Mouse (Mus musculus): ENCODE results near the gene Med4. TPM values are rescaled to one million over a fixed set of nuclear protein-coding genes. Genes with fewer than 3 reads are reported as not detected.

Gene Med4
- polyA plus RNA-seq, 1 experiment from 2014 or later: 105 TPM

DNA sequence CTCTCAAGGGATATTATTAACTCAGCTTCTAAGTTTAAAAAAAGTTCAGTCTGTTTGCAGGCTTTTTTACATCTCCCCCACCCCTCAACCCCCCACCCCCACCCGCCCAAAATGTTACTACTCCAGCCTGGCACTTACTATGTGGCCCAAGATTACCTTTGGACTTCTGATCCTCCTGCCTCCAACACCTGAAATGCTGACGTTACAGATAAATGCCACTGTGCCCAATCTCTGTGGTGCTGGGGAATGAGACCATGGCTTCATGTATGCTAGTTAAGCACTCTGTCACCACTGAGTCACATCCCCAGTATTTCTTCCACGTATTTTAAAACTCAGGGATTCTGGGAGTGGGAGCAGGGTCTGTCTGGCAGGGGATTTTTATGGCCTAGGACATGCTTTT, 40.5 kb downstream of the Med4 start:
- Histone ChIP-seq H3K4me2 (no peak overlapping the region), H3K9ac (ENCODE audit: low read length) (no peak overlapping the region), H3K9me3 (ENCODE audit: control insufficient read depth, low read length) (no peaks in the 10 kb centered on the region), H3K27ac (ENCODE audit: low read depth, low read length) (no peak overlapping the region), H3K4me3 (ENCODE audit: low read depth, low read length) (no peak overlapping the region), H3K36me3 (ENCODE audit: control insufficient read depth, insufficient read depth, low read length) (no peaks in the 10 kb centered on the region), H3K4me1 (ENCODE audit: control insufficient read depth, insufficient read depth, low read length) (peaks cover 7% of the 10 kb centered on the region), H3K27me3 (ENCODE audit: control insufficient read depth, insufficient read depth, low read length) (no peaks in the 10 kb centered on the region)
- no peak for DNase-seq (ENCODE audit: low spot score, missing footprints)
- 52% methylated on average over 3 of the region's 3 CpGs for WGBS
- no peak for ATAC-seq (ENCODE audit: low FRiP score)

DNA sequence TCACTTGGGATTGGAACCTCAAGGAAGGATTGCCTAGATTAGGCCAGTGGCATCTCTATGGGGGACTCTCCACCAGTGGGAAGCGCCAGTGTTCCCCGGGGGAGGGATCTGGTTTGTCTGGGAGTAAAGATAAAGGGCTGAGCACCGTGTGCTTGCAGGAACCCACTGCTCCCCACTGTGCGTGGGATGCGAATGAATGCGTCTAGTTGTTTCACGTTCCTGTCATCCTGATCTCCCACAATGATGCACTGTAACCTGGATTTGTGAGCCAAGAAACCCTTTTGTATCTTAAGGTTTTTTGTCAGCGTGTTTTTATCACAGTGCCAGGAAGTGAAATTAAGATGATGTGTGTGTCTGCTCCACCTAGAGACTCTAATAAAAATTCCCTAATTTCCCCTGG, 40.9 kb downstream of the Med4 start:
- ATAC-seq (ENCODE audit: low FRiP score) (no peak), DNase-seq (ENCODE audit: low spot score, missing footprints) (peak; percentile 83)
- no peak overlapping the region for H3K9ac ChIP-seq (ENCODE audit: low read length)

DNA sequence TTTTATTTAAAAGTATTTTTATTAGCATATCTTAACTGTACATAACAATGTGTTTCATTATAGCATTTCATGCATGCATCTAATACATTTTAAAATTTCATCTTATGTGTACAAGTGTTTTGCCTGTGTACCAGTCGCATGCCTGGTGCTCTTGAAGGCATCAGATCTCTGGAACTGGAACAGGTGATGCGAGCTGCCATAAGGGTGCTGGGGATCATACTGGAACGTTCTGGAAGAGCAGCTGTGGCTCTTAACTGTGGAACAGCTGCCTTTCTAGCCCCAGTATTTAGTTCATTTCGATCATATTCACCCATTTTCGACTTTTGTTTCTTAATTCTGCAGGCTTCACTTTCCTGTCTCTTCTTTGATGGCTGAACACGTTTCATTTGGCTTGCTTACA, 41.3 kb downstream of the Med4 start:
- no peak overlapping the region for H3K4me2 ChIP-seq
- WGBS: 82% methylated on average over 6 of the region's 6 CpGs
- H3K27ac ChIP-seq (ENCODE audit: low read depth, low read length): no peak overlapping the region
- peaks cover 7% of the 10 kb centered on the region for H3K4me1 ChIP-seq (ENCODE audit: control insufficient read depth, insufficient read depth, low read length)
- no peak overlapping the region for H3K9ac ChIP-seq (ENCODE audit: low read length)
- DNase-seq (ENCODE audit: low spot score, missing footprints) (no peak), ATAC-seq (ENCODE audit: low FRiP score) (no peak)
- H3K4me3 ChIP-seq (ENCODE audit: low read depth, low read length): no peak overlapping the region
- H3K27me3 ChIP-seq (ENCODE audit: control insufficient read depth, insufficient read depth, low read length): no peaks in the 10 kb centered on the region
- H3K36me3 ChIP-seq (ENCODE audit: control insufficient read depth, insufficient read depth, low read length): no peaks in the 10 kb centered on the region
- no peaks in the 10 kb centered on the region for H3K9me3 ChIP-seq (ENCODE audit: control insufficient read depth, low read length)

More for the DNA sequence above, 40.9 kb downstream of the Med4 start:
- H3K4me2 ChIP-seq: no peak overlapping the region
- H3K36me3 ChIP-seq (ENCODE audit: control insufficient read depth, insufficient read depth, low read length): no peaks in the 10 kb centered on the region
- 47% methylated on average over 8 of the region's 8 CpGs for WGBS
- no peaks in the 10 kb centered on the region for H3K27me3 ChIP-seq (ENCODE audit: control insufficient read depth, insufficient read depth, low read length)
- H3K4me1 ChIP-seq (ENCODE audit: control insufficient read depth, insufficient read depth, low read length): peaks cover 7% of the 10 kb centered on the region
- no peak overlapping the region for H3K27ac ChIP-seq (ENCODE audit: low read depth, low read length)
- H3K9me3 ChIP-seq (ENCODE audit: control insufficient read depth, low read length): no peaks in the 10 kb centered on the region
- no peak overlapping the region for H3K4me3 ChIP-seq (ENCODE audit: low read depth, low read length)

DNA sequence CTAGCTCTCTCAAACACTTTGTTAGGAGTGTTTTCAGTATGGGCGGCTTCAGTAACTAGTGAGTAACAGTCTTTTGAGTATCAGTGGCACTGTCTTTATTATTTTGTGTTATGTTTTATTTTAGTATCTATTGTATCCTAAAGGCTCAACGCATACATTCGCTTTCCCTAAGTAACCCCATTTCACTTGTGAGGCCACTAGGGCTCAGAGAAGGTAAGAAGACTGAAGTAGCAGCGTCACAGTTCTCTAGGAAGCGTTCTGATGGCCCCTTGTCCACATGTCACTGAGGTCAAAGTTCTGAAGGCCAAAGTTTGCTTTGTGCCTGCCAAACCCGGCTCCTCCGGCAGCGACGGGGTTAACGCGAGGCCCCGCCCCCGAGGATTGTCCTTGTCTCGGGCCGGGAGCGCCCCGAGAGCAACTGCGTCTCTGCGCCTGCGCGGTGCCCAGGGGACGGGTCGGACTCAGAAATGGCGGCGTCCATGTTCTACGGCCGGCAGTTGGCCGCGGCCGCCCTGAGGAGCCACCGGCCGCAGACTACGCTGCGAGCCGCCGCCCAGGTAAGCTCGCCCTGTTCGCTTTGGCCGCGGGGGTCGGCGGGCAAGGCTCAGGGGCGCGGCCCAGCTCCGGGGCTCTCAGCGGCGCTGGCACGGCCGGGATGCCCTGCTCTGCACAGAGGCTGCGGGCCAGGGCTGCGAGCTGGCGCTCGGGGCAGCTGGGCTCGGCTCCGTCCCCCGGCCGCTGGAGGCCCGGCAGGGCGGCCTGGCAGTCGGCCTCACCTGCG, 42.7 kb downstream of the Med4 start:
- Histone ChIP-seq H3K9ac (ENCODE audit: low read length) (peak overlapping the region; percentile 96), H3K4me2 (peak overlapping the region; percentile 84), H3K27me3 (ENCODE audit: control insufficient read depth, insufficient read depth, low read length) (no peaks in the 10 kb centered on the region), H3K4me1 (ENCODE audit: control insufficient read depth, insufficient read depth, low read length) (peaks cover 7% of the 10 kb centered on the region), H3K4me3 (ENCODE audit: low read depth, low read length) (peak overlapping the region; percentile 97), H3K27ac (ENCODE audit: low read depth, low read length) (peak overlapping the region; percentile 25; the same call in 1 of the 2 replicates), H3K36me3 (ENCODE audit: control insufficient read depth, insufficient read depth, low read length) (no peaks in the 10 kb centered on the region), H3K9me3 (ENCODE audit: control insufficient read depth, low read length) (no peaks in the 10 kb centered on the region)
- ATAC-seq (ENCODE audit: low FRiP score) (peak; percentile 97), DNase-seq (ENCODE audit: low spot score, missing footprints) (peak; percentile 100)
- 3% methylated on average over 60 of the region's 61 CpGs for WGBS

DNA sequence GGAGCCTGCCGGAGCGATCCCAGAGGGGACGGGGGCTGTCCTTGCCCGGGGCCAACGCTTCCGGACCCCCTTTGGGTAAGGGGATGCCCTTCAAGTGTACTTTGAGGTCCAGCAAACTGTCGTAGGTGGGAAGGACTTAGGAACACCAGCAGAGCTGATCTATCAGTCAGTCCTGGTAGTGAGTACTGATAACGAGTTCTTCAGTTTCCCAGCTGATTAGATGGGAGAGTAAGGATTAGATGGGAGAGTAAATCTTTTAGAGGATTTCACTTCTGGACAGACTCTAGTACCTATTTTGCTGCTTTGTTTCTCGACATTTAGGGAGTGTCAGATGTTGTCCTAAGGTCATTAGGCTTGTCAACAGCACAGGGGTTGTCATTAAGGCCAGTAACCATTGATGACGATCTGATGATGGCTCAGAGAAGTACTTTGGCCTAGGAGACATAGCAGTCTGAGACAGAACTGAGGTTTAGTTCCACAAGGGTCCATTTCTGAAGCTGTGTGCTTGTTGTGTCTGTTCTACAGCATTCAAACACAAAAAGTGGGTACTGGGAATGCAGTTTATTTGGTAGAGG, 43.4 kb downstream of the Med4 start:
- 2% methylated on average over 10 of the region's 10 CpGs for WGBS
- H3K27me3 ChIP-seq (ENCODE audit: control insufficient read depth, insufficient read depth, low read length): no peaks in the 10 kb centered on the region
- H3K27ac ChIP-seq (ENCODE audit: low read depth, low read length): peak overlapping the region; percentile 25; the same call in 1 of the 2 replicates
- peak overlapping the region; percentile 96 for H3K9ac ChIP-seq (ENCODE audit: low read length)
- H3K36me3 ChIP-seq (ENCODE audit: control insufficient read depth, insufficient read depth, low read length): no peaks in the 10 kb centered on the region
- H3K9me3 ChIP-seq (ENCODE audit: control insufficient read depth, low read length): no peaks in the 10 kb centered on the region
- ATAC-seq (ENCODE audit: low FRiP score) (no peak; the same call in 1 of the 2 replicates), DNase-seq (ENCODE audit: low spot score, missing footprints) (no peak)
- H3K4me1 ChIP-seq (ENCODE audit: control insufficient read depth, insufficient read depth, low read length): peaks cover 7% of the 10 kb centered on the region
- H3K4me2 ChIP-seq: peak overlapping the region; percentile 84
- peak overlapping the region; percentile 97 for H3K4me3 ChIP-seq (ENCODE audit: low read depth, low read length)

Other genes starting within 250 kb of the Med4 start
- 41.4 and 49.2 TPM in 2 replicates for gene Rb1, start 184.2 kb upstream of the Med4 start, polyA plus RNA-seq (2014; fragmentation: Nextera tagmentation; extraction: Ambion mirVana)
- 325 and 356 TPM in 2 replicates for gene Itm2b, start 124.7 kb upstream of the Med4 start, polyA plus RNA-seq (2014; fragmentation: Nextera tagmentation; extraction: Ambion mirVana)
- 116 and 129 TPM in 2 replicates for gene Sucla2, start 15.3 kb downstream of the Med4 start, polyA plus RNA-seq (2014; fragmentation: Nextera tagmentation; extraction: Ambion mirVana)
- gene Nudt15, start 38.2 kb downstream of the Med4 start, polyA plus RNA-seq (2014; fragmentation: Nextera tagmentation; extraction: Ambion mirVana): 10.8 and 11.4 TPM in 2 replicates
- gene Gm21750, start 151.2 kb downstream of the Med4 start, polyA plus RNA-seq (2014; fragmentation: Nextera tagmentation; extraction: Ambion mirVana): not detected in 2 replicates